Mouse (Mus musculus) c-Kit-negative CD71-positive TER-119-positive erythroid progenitor cells, embryonic 14.5 days (primary cell): Measurements from ENCODE around the gene Dtymk.

ENCODE experiments used
- DNase-seq: peaks from one replicate; pipeline ENCODE4 v3.0.0-alpha.2; 2013; ENCODE audit warnings: low read depth, low spot score

The Dtymk gene

GRCm38 (mm10) chr1:93746179-93746578, 55.6 kb downstream of the Dtymk start:
- DNase-seq: no peak

- no peak for DNase-seq
These were observed 58.8 kb downstream of the Dtymk start for GRCm38 (mm10) chr1:93742910-93743309.
